Mouse (Mus musculus) kidney, adult 2 months (tissue): ENCODE results near the gene Tubgcp6.

ENCODE experiments used
- CTCF ChIP-seq: fragments of 200-500 bp; conservative IDR thresholded peaks from 2 replicates; pipeline ENCODE4 v1.5.1; 2011; ENCODE audit warnings: low read depth, mild to moderate bottlenecking, control low read depth, low read length, moderate library complexity, mixed read lengths; ENCODE audit not compliant: insufficient read depth, insufficient read length
- POLR2A ChIP-seq: fragments of 200-500 bp; IDR thresholded peaks from one replicate; pipeline ENCODE4 v1.6.1; 2011; ENCODE audit warnings: low read depth, low read length, control low read depth

- no peak for TF ChIP-seq CTCF
- TF ChIP-seq POLR2A = no peak
These were observed 48.7 kb upstream of the Tubgcp6 start for GRCm38 (mm10) chr15:89171526-89172051.
